Mouse (Mus musculus) midbrain, embryonic 13.5 days (tissue): Measurements from ENCODE around the gene 6030468B19Rik. TPM values are rescaled to one million over a fixed set of nuclear protein-coding genes. Genes with fewer than 3 reads are reported as not detected.
A peak's percentile ranks its signal among the peaks of the same experiment; 100 is the strongest.

Experiments
- ATAC-seq: fragments of 200-750 bp; cut with Nextera tagmentation; 2 replicates; pipeline ENCODE4 v1.8.0; 2017; ENCODE audit warnings: mild to moderate bottlenecking, moderate TSS enrichment, moderate library complexity
- H3K27ac ChIP-seq: fragments of 300-500 bp; sonication (generic); 2 replicates; pipeline ENCODE4 v1.5.1; 2015; ENCODE audit warnings: inconsistent platforms, mild to moderate bottlenecking, moderate library complexity
- H3K27me3 ChIP-seq: fragments of 300-500 bp; sonication (generic); 2 replicates; pipeline ENCODE4 v1.6.1; 2015; ENCODE audit warnings: mild to moderate bottlenecking, inconsistent platforms
- H3K36me3 ChIP-seq: fragments of 300-500 bp; sonication (generic); 2 replicates; pipeline ENCODE4 v1.6.1; 2015; ENCODE audit warnings: mild to moderate bottlenecking, inconsistent platforms
- H3K4me1 ChIP-seq: fragments of 300-500 bp; sonication (generic); replicated peaks from 2 replicates; pipeline ENCODE4 v1.6.1; 2015; ENCODE audit warnings: inconsistent platforms
- H3K4me2 ChIP-seq: fragments of 300-500 bp; sonication (generic); replicated peaks from 2 replicates; pipeline ENCODE4 v1.6.1; 2015; ENCODE audit warnings: moderate library complexity, mild to moderate bottlenecking, inconsistent platforms
- H3K4me3 ChIP-seq: fragments of 300-500 bp; sonication (generic); replicated peaks from 2 replicates; pipeline ENCODE4 v1.5.1; 2015; ENCODE audit warnings: mild to moderate bottlenecking, inconsistent platforms
- H3K9ac ChIP-seq: fragments of 300-500 bp; sonication (generic); replicated peaks from 2 replicates; pipeline ENCODE4 v1.6.1; 2015; ENCODE audit warnings: mild to moderate bottlenecking, inconsistent platforms
- H3K9me3 ChIP-seq: fragments of 300-500 bp; sonication (generic); 2 replicates; pipeline ENCODE4 v1.6.1; 2016; ENCODE audit warnings: mild to moderate bottlenecking, inconsistent platforms
- WGBS: fragments of 180-500 bp; shearing (Covaris S2); methylation state at CpG from one replicate; pipeline ENCODE4 v1.1.7; 2015; 5-methylcytosine and 5-hydroxymethylcytosine counted together
- polyA plus RNA-seq: library from polyadenylated mRNA; unstranded; fragments of >200 nt; fragmentation: Nextera tagmentation; extraction: Ambion mirVana; gene quantifications from 2 replicates; pipeline ENCODE4 v1.2.1, GENCODE M21; 2015

Gene 6030468B19Rik
- polyA plus RNA-seq, 1 experiment from 2014 or later: not detected

DNA sequence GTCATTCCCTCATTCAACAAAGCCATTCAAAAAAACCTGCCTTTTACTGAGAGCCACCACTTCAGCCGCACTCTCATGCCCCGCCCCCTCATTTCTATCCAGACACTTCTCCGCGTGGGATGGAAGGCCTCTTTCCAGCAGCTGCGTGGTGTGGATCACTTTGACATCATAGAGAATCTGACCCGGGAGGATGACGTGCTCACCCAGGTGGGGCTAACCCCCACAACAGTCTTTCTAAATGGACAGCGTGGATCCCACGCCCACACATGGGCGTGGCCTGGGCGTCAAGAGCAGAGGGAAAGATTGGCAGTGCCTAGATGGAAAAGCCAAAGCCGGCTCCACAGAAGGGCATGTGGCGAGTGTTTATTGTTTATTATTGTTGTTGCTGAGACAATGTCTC lies 38.8 kb downstream of the 6030468B19Rik start:
- Histone ChIP-seq H3K27me3 (no peaks in the 10 kb centered on the region), H3K4me2 (peak overlapping the region; percentile 38), H3K9ac (no peak overlapping the region), H3K4me1 (peaks cover 13% of the 10 kb centered on the region), H3K4me3 (0 out of 2 replicates have a peak overlapping the region, but pooled peaks have one; percentile 12), H3K27ac (no peak overlapping the region), H3K36me3 (no peaks in the 10 kb centered on the region), H3K9me3 (no peaks in the 10 kb centered on the region)
- no peak for ATAC-seq
- WGBS: 26% methylated on average over 13 of the region's 13 CpGs

- WGBS: 85% methylated on average over 2 of the region's 2 CpGs
- ATAC-seq: no peak
- Histone ChIP-seq H3K27me3 (no peaks in the 10 kb centered on the region), H3K27ac (no peak overlapping the region), H3K4me1 (0 out of 2 replicates have a peak, but pooled peaks cover 2% of the 10 kb centered on the region), H3K4me2 (no peak overlapping the region), H3K9me3 (no peaks in the 10 kb centered on the region), H3K9ac (no peak overlapping the region), H3K36me3 (no peaks in the 10 kb centered on the region), H3K4me3 (no peak overlapping the region)
Observed at GRCm38 (mm10) chr11:117838572-117838971, 41.1 kb downstream of the 6030468B19Rik start.

DNA sequence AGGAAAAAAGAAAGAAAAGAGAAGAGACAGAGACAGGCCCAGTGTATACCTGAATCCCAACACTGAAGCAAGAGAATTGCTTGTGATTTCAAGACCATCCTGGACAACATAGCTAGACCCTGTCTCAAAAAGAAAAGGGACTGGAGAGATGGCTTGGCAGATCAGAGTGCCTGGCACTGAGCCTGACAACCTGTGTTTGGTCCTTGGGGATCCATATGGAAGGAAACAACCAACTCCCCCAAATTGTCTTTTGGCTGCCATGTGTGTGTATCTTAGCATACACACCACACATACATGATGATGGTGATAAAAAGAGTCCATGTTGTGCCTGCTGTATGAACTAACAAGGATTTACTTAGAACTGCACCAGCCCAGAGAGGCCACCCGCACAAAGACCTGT lies 41.6 kb downstream of the 6030468B19Rik start:
- 0 out of 2 replicates have a peak, but pooled peaks cover 2% of the 10 kb centered on the region for H3K4me1 ChIP-seq
- H3K4me2 ChIP-seq: no peak overlapping the region
- H3K36me3 ChIP-seq: no peaks in the 10 kb centered on the region
- no peak overlapping the region for H3K4me3 ChIP-seq
- no peaks in the 10 kb centered on the region for H3K9me3 ChIP-seq
- no peaks in the 10 kb centered on the region for H3K27me3 ChIP-seq
- no peak overlapping the region for H3K27ac ChIP-seq
- no peak for ATAC-seq
- WGBS: 88% methylated on average over 1 of the region's 1 CpGs
- no peak overlapping the region for H3K9ac ChIP-seq

DNA sequence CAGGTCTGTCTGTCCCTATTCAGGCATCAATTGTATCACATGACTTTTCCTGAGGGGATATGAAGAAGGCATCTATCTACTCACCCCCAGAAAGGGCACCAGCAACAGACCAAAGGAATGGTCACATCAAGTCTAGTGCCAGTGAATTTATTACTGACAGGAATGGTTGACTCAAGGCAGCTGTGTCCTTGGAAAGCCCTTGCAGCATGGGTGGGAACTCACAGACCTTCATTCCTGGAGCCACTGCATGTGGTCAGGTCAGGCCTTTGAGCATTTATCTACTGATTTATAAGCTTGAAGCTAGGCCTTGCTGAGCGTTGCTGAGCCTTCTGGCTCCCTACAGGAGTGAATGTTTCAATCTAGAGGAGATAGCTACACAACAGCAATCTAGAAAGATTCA lies 43.5 kb downstream of the 6030468B19Rik start:
- Histone ChIP-seq H3K36me3 (no peaks in the 10 kb centered on the region), H3K27me3 (no peaks in the 10 kb centered on the region), H3K4me2 (no peak overlapping the region), H3K9ac (no peak overlapping the region), H3K4me3 (no peak overlapping the region), H3K27ac (no peak overlapping the region), H3K4me1 (0 out of 2 replicates have a peak, but pooled peaks cover 2% of the 10 kb centered on the region), H3K9me3 (no peaks in the 10 kb centered on the region)
- ATAC-seq: no peak
- 55% methylated on average over 1 of the region's 1 CpGs for WGBS

DNA sequence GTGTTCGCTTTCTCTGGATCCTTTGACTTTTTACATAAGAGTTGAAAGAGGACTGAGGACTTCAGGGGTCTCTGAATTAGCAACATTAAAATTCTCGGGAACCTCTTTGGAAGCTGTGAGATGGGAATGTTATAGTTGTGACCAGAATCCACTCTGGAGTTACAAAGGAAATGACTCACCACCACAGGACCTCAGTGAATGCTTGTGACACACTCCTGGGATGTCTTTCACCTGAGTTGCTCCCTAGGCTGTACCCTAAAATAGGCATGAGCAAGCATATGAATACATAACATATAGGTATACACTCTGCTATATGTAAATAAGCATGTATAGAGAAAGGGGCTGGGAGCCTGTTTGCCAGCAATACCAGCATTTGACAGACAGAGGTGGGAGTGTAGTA lies 46.0 kb downstream of the 6030468B19Rik start:
- Histone ChIP-seq H3K4me3 (no peak overlapping the region), H3K9me3 (no peaks in the 10 kb centered on the region), H3K27ac (no peak overlapping the region), H3K4me2 (no peak overlapping the region), H3K36me3 (no peaks in the 10 kb centered on the region), H3K4me1 (peaks cover 9% of the 10 kb centered on the region), H3K27me3 (no peaks in the 10 kb centered on the region), H3K9ac (no peak overlapping the region)
- WGBS: 87% methylated on average over 2 of the region's 2 CpGs
- ATAC-seq: no peak

DNA sequence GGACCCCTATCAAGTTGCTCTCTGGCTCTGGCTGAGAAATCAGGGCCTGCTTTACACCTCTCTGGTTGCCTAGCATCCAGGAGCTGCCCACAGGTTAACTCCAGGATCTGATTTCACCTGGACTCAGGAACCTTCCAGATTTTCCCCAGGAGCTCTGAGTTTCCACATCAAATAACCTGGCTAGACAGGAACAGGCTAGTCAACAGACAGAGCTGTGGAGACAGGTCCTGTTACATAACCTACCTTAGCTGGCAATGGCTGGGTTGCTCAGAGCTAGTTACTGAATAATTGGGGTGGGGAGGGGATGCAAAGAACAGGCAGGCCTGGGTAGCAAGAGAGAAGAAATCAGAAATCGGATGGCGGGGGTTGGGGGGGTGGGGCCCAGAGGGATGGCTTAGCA lies 47.5 kb downstream of the 6030468B19Rik start:
- H3K27me3 ChIP-seq: no peaks in the 10 kb centered on the region
- no peaks in the 10 kb centered on the region for H3K36me3 ChIP-seq
- no peak for ATAC-seq
- H3K4me1 ChIP-seq: peaks cover 19% of the 10 kb centered on the region
- no peak overlapping the region for H3K9ac ChIP-seq
- no peak overlapping the region for H3K4me3 ChIP-seq
- no peaks in the 10 kb centered on the region for H3K9me3 ChIP-seq
- WGBS: 71% methylated on average over 2 of the region's 2 CpGs
- H3K4me2 ChIP-seq: no peak overlapping the region
- no peak overlapping the region for H3K27ac ChIP-seq

DNA sequence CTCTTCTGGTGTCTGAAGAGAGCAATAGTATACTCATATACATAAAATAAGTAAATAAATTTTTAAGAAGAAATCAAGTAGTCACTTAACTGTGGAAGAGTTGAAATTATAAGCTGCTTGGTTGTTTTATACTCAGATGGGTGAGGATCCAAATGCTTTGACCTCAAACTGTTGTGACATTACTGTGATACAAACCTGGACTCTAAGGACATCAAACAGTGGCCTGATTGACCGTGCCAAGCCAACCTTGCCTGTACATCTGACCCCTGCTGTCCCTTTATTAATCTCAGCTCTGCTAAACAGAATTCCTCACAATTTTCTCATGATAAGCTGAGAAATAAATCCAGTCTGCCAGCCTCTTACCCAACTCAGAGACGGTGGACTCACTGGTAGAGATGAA lies 48.2 kb downstream of the 6030468B19Rik start:
- H3K9ac ChIP-seq: no peak overlapping the region
- no peaks in the 10 kb centered on the region for H3K27me3 ChIP-seq
- no peak for ATAC-seq
- WGBS: 75% methylated on average over 2 of the region's 2 CpGs
- peaks cover 25% of the 10 kb centered on the region for H3K4me1 ChIP-seq
- no peaks in the 10 kb centered on the region for H3K9me3 ChIP-seq
- H3K4me3 ChIP-seq: no peak overlapping the region
- no peak overlapping the region for H3K27ac ChIP-seq
- H3K4me2 ChIP-seq: no peak overlapping the region
- H3K36me3 ChIP-seq: no peaks in the 10 kb centered on the region

GRCm38 (mm10) chr11:117846640-117847039 lies 49.2 kb downstream of the 6030468B19Rik start:
- H3K36me3 ChIP-seq: no peaks in the 10 kb centered on the region
- H3K27me3 ChIP-seq: no peaks in the 10 kb centered on the region
- H3K27ac ChIP-seq: no peak overlapping the region
- H3K4me1 ChIP-seq: peaks cover 25% of the 10 kb centered on the region
- WGBS: 62% methylated on average over 5 of the region's 5 CpGs
- no peak for ATAC-seq
- no peaks in the 10 kb centered on the region for H3K9me3 ChIP-seq
- no peak overlapping the region for H3K4me3 ChIP-seq
- no peak overlapping the region for H3K9ac ChIP-seq
- H3K4me2 ChIP-seq: no peak overlapping the region

GRCm38 (mm10) chr11:117847593-117848215 lies 50.2 kb downstream of the 6030468B19Rik start:
- H3K4me1 ChIP-seq: peaks cover 25% of the 10 kb centered on the region
- ATAC-seq: no peak
- peaks cover 2% of the 10 kb centered on the region; the same call in 1 of the 2 replicates for H3K36me3 ChIP-seq
- peak overlapping the region; percentile 88 for H3K4me2 ChIP-seq
- peak overlapping the region; percentile 97 for H3K27ac ChIP-seq
- no peaks in the 10 kb centered on the region for H3K27me3 ChIP-seq
- WGBS: 81% methylated on average over 7 of the region's 7 CpGs
- H3K4me3 ChIP-seq: peak overlapping the region; percentile 62; the same call in 1 of the 2 replicates
- H3K9me3 ChIP-seq: no peaks in the 10 kb centered on the region
- peak overlapping the region; percentile 83; the same call in 1 of the 2 replicates for H3K9ac ChIP-seq

GRCm38 (mm10) chr11:117848271-117848984 lies 51.0 kb downstream of the 6030468B19Rik start:
- 14% methylated on average over 19 of the region's 19 CpGs for WGBS
- ATAC-seq: peak; percentile 92
- Histone ChIP-seq H3K4me1 (peaks cover 25% of the 10 kb centered on the region), H3K27me3 (no peaks in the 10 kb centered on the region), H3K4me3 (peak overlapping the region; percentile 62), H3K36me3 (peaks cover 7% of the 10 kb centered on the region), H3K27ac (peak overlapping the region; percentile 97), H3K9me3 (no peaks in the 10 kb centered on the region), H3K9ac (peak overlapping the region; percentile 83), H3K4me2 (peak overlapping the region; percentile 88)

- WGBS: 0% methylated on average over 48 of the region's 51 CpGs
- Histone ChIP-seq H3K9ac (peak within 1 kb of the TSS; percentile 83), H3K4me3 (peak within 1 kb of the TSS; percentile 62), H3K36me3 (peaks cover 13% of the 10 kb centered on the region), H3K4me1 (peaks cover 25% of the 10 kb centered on the region), H3K27ac (peak within 1 kb of the TSS; percentile 97), H3K9me3 (no peaks in the 10 kb centered on the region), H3K27me3 (no peaks in the 10 kb centered on the region), H3K4me2 (peak within 1 kb of the TSS; percentile 88)
- ATAC-seq: peak; percentile 94
Observed at GRCm38 (mm10) chr11:117848985-117849671, 51.7 kb downstream of the 6030468B19Rik start, which contains the start of gene Birc5. TSS of gene Birc5 (plus strand) at chr11:117849251.

GRCm38 (mm10) chr11:117852875-117853274 lies 55.4 kb downstream of the 6030468B19Rik start:
- no peak for ATAC-seq
- peaks cover 22% of the 10 kb centered on the region for H3K4me1 ChIP-seq
- H3K4me3 ChIP-seq: no peak overlapping the region
- no peak overlapping the region for H3K4me2 ChIP-seq
- H3K27ac ChIP-seq: no peak overlapping the region
- 95% methylated on average over 3 of the region's 3 CpGs for WGBS
- no peak overlapping the region for H3K9ac ChIP-seq
- peaks cover 43% of the 10 kb centered on the region for H3K36me3 ChIP-seq
- no peaks in the 10 kb centered on the region for H3K27me3 ChIP-seq
- H3K9me3 ChIP-seq: no peaks in the 10 kb centered on the region
